Mouse (Mus musculus): ENCODE data around the gene Bpifb4.

Bpifb4 gene

DNA sequence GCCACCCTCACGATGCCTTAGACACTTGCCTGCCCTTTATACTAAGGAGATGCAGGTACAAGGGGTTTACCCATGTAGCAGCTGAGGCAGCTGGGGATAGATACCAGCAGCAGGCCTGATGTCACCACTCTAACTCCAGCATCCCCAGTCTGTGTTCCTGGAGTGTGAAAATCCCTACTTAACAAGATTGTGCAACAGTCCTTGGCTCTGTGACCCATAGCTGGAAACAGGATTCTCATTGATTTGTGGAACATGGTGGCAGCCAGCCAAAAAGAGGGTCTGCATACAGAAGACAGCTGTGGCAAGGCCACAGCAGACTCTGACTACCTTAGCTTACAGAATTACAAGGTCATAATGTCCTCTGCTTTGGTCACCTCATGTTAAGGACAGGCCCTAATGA is 67.1 kb downstream of the Bpifb4 start:
- no peak for DNase-seq (ENCODE audit: low spot score)

DNA sequence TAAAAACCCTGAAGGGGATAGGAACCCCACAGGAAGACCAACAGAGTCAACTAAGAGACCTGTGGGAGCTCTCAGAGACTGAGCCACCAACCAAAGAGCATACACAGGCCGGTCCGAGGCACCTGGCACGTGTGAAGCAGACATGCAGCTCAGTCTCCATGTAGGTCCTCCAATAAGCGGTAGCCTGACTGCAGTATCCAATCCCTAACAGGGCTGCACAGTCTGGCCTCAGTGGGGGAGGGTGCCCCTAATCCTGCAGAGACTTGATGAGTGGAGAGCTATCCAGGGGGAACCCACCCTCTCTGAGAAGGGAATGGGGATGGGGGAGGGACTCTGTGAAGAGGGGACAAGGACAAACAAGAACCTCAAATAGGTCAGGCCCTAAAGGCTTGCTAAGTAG is 67.7 kb downstream of the Bpifb4 start:
- DNase-seq (ENCODE audit: low spot score), result no peak

DNA sequence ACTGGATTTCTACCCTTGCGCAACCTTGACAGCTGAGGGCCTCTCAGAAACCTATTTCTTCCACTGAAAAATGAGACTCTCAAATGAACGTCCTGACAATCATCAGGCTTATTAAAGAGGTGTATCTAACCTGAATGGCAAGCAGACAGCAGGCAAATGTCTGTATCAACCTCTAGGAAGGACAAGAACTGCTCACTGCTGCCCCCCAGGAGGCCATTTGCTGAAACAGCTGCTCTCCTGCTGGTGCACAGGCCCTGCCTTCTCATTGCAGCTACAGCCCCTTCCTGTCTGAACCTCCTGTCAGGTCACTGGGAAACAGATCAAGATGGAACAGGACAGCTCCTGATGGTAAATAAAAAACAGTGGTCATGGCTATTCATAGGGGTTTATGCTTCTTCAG is 68.3 kb downstream of the Bpifb4 start:
- DNase-seq (ENCODE audit: low spot score), result no peak

DNA sequence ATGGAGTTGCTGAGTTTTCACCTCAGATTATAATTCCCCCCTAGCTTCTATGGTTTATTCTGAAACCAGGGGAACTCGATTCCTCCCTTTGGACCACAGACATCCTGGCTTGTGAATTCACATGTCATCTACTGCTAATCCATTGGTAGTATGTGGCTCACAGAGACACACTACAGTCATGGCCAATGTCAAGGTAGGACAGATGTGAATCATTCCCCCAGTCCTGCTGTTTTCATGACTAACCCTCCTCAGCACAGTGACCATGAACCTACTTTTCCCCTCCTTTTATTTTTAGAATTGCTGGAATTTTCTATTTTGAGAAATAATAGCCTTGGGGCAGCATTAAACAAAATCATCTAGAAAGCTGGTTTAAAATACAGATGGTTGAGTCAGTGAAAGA is 69.4 kb downstream of the Bpifb4 start:
- no peak for DNase-seq (ENCODE audit: low spot score)

DNA sequence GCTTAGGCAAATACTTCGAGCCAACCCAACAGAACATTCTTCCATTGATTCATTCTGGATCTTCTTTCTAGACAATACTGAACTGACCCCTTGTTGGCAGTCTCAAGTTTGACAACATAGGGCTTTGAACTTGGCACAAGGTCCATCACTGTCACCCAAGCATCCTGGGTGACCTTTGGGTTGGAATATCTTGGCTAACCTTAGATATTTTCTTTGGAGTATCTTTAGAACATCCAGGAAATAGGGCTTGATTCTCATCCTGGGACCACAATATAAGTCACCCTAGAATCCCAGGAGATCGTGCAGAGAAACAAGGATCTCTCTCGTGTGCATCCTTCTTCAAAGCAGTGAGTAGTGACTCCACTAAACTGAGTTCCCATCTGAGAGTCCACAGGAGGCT is 70.0 kb downstream of the Bpifb4 start, which contains the start of gene Bpifa2:
Gene Bpifa2, plus strand, starts transcription at position 301 of the 400 bp plus-strand sequence.
- DNase-seq (ENCODE audit: low spot score), result no peak
